Mouse (Mus musculus) lung, adult 2 months (tissue): ENCODE results near the gene Zmym3. TPM values are rescaled to one million over a fixed set of nuclear protein-coding genes. Genes with fewer than 3 reads are reported as not detected.

Experiments used
- DNase-seq: peaks from one replicate; pipeline ENCODE4 v3.0.0; 2022
- H3K4me1 ChIP-seq: fragments of 200-500 bp; 2 replicates; pipeline ENCODE4 v1.6.1; 2011; ENCODE audit warnings: low read length; ENCODE audit not compliant: control insufficient read depth, insufficient read depth
- H3K4me3 ChIP-seq: fragments of 200-500 bp; replicated peaks from 2 replicates; pipeline ENCODE3; 2011; ENCODE audit warnings: low read depth, mild to moderate bottlenecking, control low read depth, low read length; ENCODE audit errors: extremely low read depth
- CTCF ChIP-seq: fragments of 200-500 bp; IDR thresholded peaks from 2 replicates; pipeline ENCODE4 v1.5.1; 2011; ENCODE audit warnings: mild to moderate bottlenecking, low read length, control low read depth; ENCODE audit not compliant: insufficient read depth
- POLR2A ChIP-seq: fragments of 200-500 bp; IDR thresholded peaks from 2 replicates; pipeline ENCODE4 v1.6.1; 2011; ENCODE audit warnings: low read depth, mild to moderate bottlenecking, control low read depth, low read length, borderline replicate concordance; ENCODE audit errors: extremely low read depth
- WGBS: fragments of 180-500 bp; shearing (Covaris S2); methylation state at CpG from one replicate; pipeline ENCODE4 v1.1.7; 2018; 5-methylcytosine and 5-hydroxymethylcytosine counted together
- polyA plus RNA-seq: library from polyadenylated mRNA; depleted of rRNA; stranded (reverse); fragments of >200 nt; gene quantifications from 2 replicates; pipeline ENCODE4 v1.2.3, GENCODE M21; 2012

The Zmym3 gene
- polyA plus RNA-seq, 1 experiment = 32.8 TPM

- H3K4me1 ChIP-seq = no peaks in the 10 kb centered on the region
- DNase-seq = peak; percentile 73
- no peak for TF ChIP-seq CTCF
- TF ChIP-seq POLR2A = peak; percentile 56; the same call in 1 of the 2 replicates
- H3K4me3 ChIP-seq = peak overlapping the region; percentile 99
- whole genome bisulfite sequencing = 25% methylated on average over 54 of the region's 54 CpGs
These were observed 637 bp downstream of the Zmym3 start for GRCm38 (mm10) chrX:101419725-101420699.

- WGBS = 37% methylated on average over 35 of the region's 36 CpGs
- TF ChIP-seq CTCF = no peak
- TF ChIP-seq POLR2A = no peak
- Histone ChIP-seq H3K4me1 (no peaks in the 10 kb centered on the region), H3K4me3 (peak overlapping the region; percentile 99)
- DNase-seq = peak; percentile 36
These were observed 1.5 kb downstream of the Zmym3 start for GRCm38 (mm10) chrX:101418946-101419724.

- Histone ChIP-seq H3K4me3 (no peak overlapping the region), H3K4me1 (no peaks in the 10 kb centered on the region)
- 45% methylated on average over 11 of the region's 11 CpGs for WGBS
- DNase-seq = no peak
- TF ChIP-seq CTCF = no peak
- TF ChIP-seq POLR2A = no peak
These were observed 24.2 kb downstream of the Zmym3 start for GRCm38 (mm10) chrX:101396459-101396858.

- 53% methylated on average over 2 of the region's 2 CpGs for WGBS
These were observed 26.3 kb downstream of the Zmym3 start for GRCm38 (mm10) chrX:101394341-101394740.

GRCm38 (mm10) chrX:101388866-101389537 lies 31.6 kb downstream of the Zmym3 start:
- WGBS = 65% methylated on average over 5 of the region's 5 CpGs
- TF ChIP-seq POLR2A (no peak), CTCF (no peak)
- no peak for DNase-seq

More at GRCm38 (mm10) chrX:101394341-101394740, 26.3 kb downstream of the Zmym3 start:
- no peak overlapping the region for H3K4me3 ChIP-seq
- H3K4me1 ChIP-seq = no peaks in the 10 kb centered on the region
- no peak for DNase-seq
- TF ChIP-seq CTCF = no peak
- TF ChIP-seq POLR2A = no peak

GRCm38 (mm10) chrX:101386222-101386621 lies 34.4 kb downstream of the Zmym3 start:
- Histone ChIP-seq H3K4me3 (no peak overlapping the region), H3K4me1 (no peaks in the 10 kb centered on the region)
- 56% methylated on average over 4 of the region's 4 CpGs for WGBS
- TF ChIP-seq CTCF = no peak
- TF ChIP-seq POLR2A = no peak
- DNase-seq = no peak

More at GRCm38 (mm10) chrX:101388866-101389537, 31.6 kb downstream of the Zmym3 start:
- no peaks in the 10 kb centered on the region for H3K4me1 ChIP-seq
- no peak overlapping the region for H3K4me3 ChIP-seq

GRCm38 (mm10) chrX:101384439-101385137 lies 36.1 kb downstream of the Zmym3 start:
- H3K4me1 ChIP-seq = no peaks in the 10 kb centered on the region
- no peak overlapping the region for H3K4me3 ChIP-seq
- TF ChIP-seq POLR2A (no peak), CTCF (no peak)
- DNase-seq = no peak
- 33% methylated on average over 32 of the region's 32 CpGs for WGBS

- TF ChIP-seq POLR2A (no peak), CTCF (no peak)
- no peaks in the 10 kb centered on the region for H3K4me1 ChIP-seq
- H3K4me3 ChIP-seq = no peak overlapping the region
- DNase-seq = no peak
- WGBS = 44% methylated on average over 18 of the region's 18 CpGs
These were observed 37.2 kb downstream of the Zmym3 start for GRCm38 (mm10) chrX:101383455-101383854.
